Mouse (Mus musculus) thymus, postnatal 0 days (tissue): ENCODE measurements at regions not wholly inside any gene's neighbourhood (a gene's known extent, or its start where the extent isn't known, plus 50 kb on each side); places are given as distances from the start of the nearest gene placed in this dataset.
"Not testable (repeated sequence)": the region's sequence is repeated elsewhere in the genome, so short reads cannot be mapped to it uniquely, and the experiment has no call there.

ENCODE experiments used
- DNase-seq: peaks from one replicate; pipeline ENCODE4 v3.0.0-alpha.2; 2015; ENCODE audit warnings: low spot score

GRCm38 (mm10) chr7:73021786-73022185, 353.5 kb upstream of the Rgma start:
- DNase-seq, result no peak

- no peak for DNase-seq
These were observed 349.7 kb upstream of the Rgma start for GRCm38 (mm10) chr7:73025640-73026039.

GRCm38 (mm10) chr7:73028952-73029351, 346.4 kb upstream of the Rgma start:
- DNase-seq, result no peak

GRCm38 (mm10) chr7:73031407-73031806, 343.9 kb upstream of the Rgma start:
- DNase-seq, result no peak

GRCm38 (mm10) chr7:73032316-73032980, 342.9 kb upstream of the Rgma start:
- no peak for DNase-seq

GRCm38 (mm10) chr7:73036801-73037555, 338.3 kb upstream of the Rgma start:
- DNase-seq, result no peak

- DNase-seq, result no peak
These were observed 337.7 kb upstream of the Rgma start for GRCm38 (mm10) chr7:73037638-73038037.

- DNase-seq, result no peak
These were observed 335.4 kb upstream of the Rgma start for GRCm38 (mm10) chr7:73039921-73040320.

GRCm38 (mm10) chr7:73044316-73044715, 331.0 kb upstream of the Rgma start:
- no peak for DNase-seq

GRCm38 (mm10) chr7:73055891-73056290, 319.4 kb upstream of the Rgma start:
- no peak for DNase-seq

- DNase-seq, result no peak
These were observed 311.8 kb upstream of the Rgma start for GRCm38 (mm10) chr7:73063556-73063955.

GRCm38 (mm10) chr7:73068534-73068933, 306.8 kb upstream of the Rgma start:
- no peak for DNase-seq

- no peak for DNase-seq
These were observed 306.0 kb upstream of the Rgma start for GRCm38 (mm10) chr7:73069352-73069751.

- not testable (repeated sequence) for DNase-seq
These were observed 299.9 kb upstream of the Rgma start for GRCm38 (mm10) chr7:73075391-73075790.

GRCm38 (mm10) chr7:73087496-73088185, 287.7 kb upstream of the Rgma start:
- DNase-seq, result no peak

GRCm38 (mm10) chr7:73088321-73088720, 287.0 kb upstream of the Rgma start:
- DNase-seq, result no peak

- DNase-seq, result no peak
These were observed 283.6 kb upstream of the Rgma start for GRCm38 (mm10) chr7:73091758-73092157.

- DNase-seq, result no peak
These were observed 281.2 kb upstream of the Rgma start for GRCm38 (mm10) chr7:73094059-73094458.

- no peak for DNase-seq
These were observed 256.4 kb upstream of the Rgma start for GRCm38 (mm10) chr7:73118871-73119270.

GRCm38 (mm10) chr7:73120276-73120675, 255.0 kb upstream of the Rgma start:
- no peak for DNase-seq

- no peak for DNase-seq
These were observed 250.3 kb upstream of the Rgma start for GRCm38 (mm10) chr7:73124976-73125375.

GRCm38 (mm10) chr7:73125864-73126263, 249.4 kb upstream of the Rgma start:
- DNase-seq, result no peak
